Mouse (Mus musculus) liver, embryonic 14.5 days (tissue): ENCODE measurements around the gene Fxr1. TPM values are rescaled to one million over a fixed set of nuclear protein-coding genes. Genes with fewer than 3 reads are reported as not detected.

Experiments used
- ATAC-seq: fragments of 200-750 bp; cut with Nextera tagmentation; 2 replicates; pipeline ENCODE4 v1.8.0; 2017; ENCODE audit warnings: moderate number of reproducible peaks, mild to moderate bottlenecking, moderate library complexity; ENCODE audit not compliant: insufficient read depth
- DNase-seq, 3 experiments: peaks; one replicate each; pipeline ENCODE4 v3.0.0-alpha.2; 2012 to 2013; ENCODE audit warnings: low read depth in 3 of 3, low spot score in 3 of 3
- H3K27ac ChIP-seq: fragments of 300-500 bp; sonication (generic); 2 replicates; pipeline ENCODE4 v1.5.1; 2014; ENCODE audit warnings: moderate library complexity, mild to moderate bottlenecking, control low read depth, inconsistent platforms
- H3K27me3 ChIP-seq: fragments of 300-500 bp; sonication (generic); 2 replicates; pipeline ENCODE4 v1.6.1; 2014; ENCODE audit warnings: mild to moderate bottlenecking, low read length, moderate library complexity; ENCODE audit not compliant: control insufficient read depth, insufficient read depth
- H3K36me3 ChIP-seq: fragments of 300-500 bp; sonication (generic); replicated peaks from 2 replicates; pipeline ENCODE4 v1.6.1; 2014; ENCODE audit warnings: low read depth; ENCODE audit not compliant: control insufficient read depth, insufficient read depth
- H3K4me1 ChIP-seq, 2 experiments: fragments of 200-500 bp in 1 of 2; fragments of 300-500 bp in 1 of 2; sonication (generic) in 1 of 2; replicated peaks; 2 replicates each; pipeline ENCODE4 v1.6.1; 2012 to 2014; ENCODE audit warnings: antibody characterized with exemption in 1 of 2, inconsistent platforms in 1 of 2, low read length in 1 of 2; ENCODE audit not compliant: control insufficient read depth in 2 of 2, insufficient read depth in 2 of 2
- H3K4me2 ChIP-seq: fragments of 300-500 bp; sonication (generic); 2 replicates; pipeline ENCODE4 v1.6.1; 2014; ENCODE audit warnings: low read depth, mild to moderate bottlenecking, control low read depth, moderate library complexity
- H3K4me3 ChIP-seq, 2 experiments: fragments of 200-500 bp in 1 of 2; fragments of 300-500 bp in 1 of 2; sonication (generic) in 1 of 2; 2 replicates each; pipeline ENCODE4 v1.5.1; 2012 to 2014; ENCODE audit warnings: low read depth in 2 of 2, low read length in 2 of 2, mild to moderate bottlenecking in 2 of 2, control low read depth in 1 of 2, inconsistent platforms in 1 of 2, moderate library complexity in 1 of 2; ENCODE audit not compliant: insufficient read depth in 1 of 2
- H3K9ac ChIP-seq: fragments of 300-500 bp; sonication (generic); replicated peaks from 2 replicates; pipeline ENCODE4 v1.6.1; 2014; ENCODE audit warnings: mild to moderate bottlenecking, control low read depth, moderate library complexity
- H3K9me3 ChIP-seq: fragments of 300-500 bp; sonication (generic); 2 replicates; pipeline ENCODE4 v1.6.1; 2016; ENCODE audit warnings: low read length, mixed read lengths; ENCODE audit not compliant: control insufficient read depth
- CTCF ChIP-seq: IDR thresholded peaks from 2 replicates; pipeline ENCODE4 v1.5.1; 2016; ENCODE audit warnings: antibody characterized with exemption, low read depth, control low read depth
- EP300 ChIP-seq: IDR thresholded peaks from 2 replicates; pipeline ENCODE4 v1.6.1; 2016; ENCODE audit warnings: antibody characterized with exemption, low read depth
- WGBS: fragments of 180-500 bp; shearing (Covaris S2); extraction: QIAGEN DNeasy Blood & Tissue Kit; methylation state at CpG from one replicate; pipeline ENCODE4 v1.1.7; 2014; ENCODE audit not compliant: insufficient replicate concordance; 5-methylcytosine and 5-hydroxymethylcytosine counted together
- polyA plus RNA-seq, 2 experiments: library from polyadenylated mRNA; depleted of rRNA in 1 of 2; stranded (reverse) in 1 of 2; unstranded in 1 of 2; fragments of >200 nt; fragmentation: Nextera tagmentation in 1 of 2; extraction: Ambion mirVana in 1 of 2; gene quantifications; 2 replicates each; pipeline versions ENCODE4 v1.2.1 to v1.2.3; 2012 to 2014

The Fxr1 gene
- polyA plus RNA-seq, 2 experiments = 25.8 to 26.8 TPM

GRCm38 (mm10) chr3:34119869-34120268 is 100.1 kb downstream of the Fxr1 start:
- Histone ChIP-seq H3K9me3 (no peaks in the 10 kb centered on the region), H3K36me3 (no peaks in the 10 kb centered on the region), H3K4me3 (no peak overlapping the region), H3K9ac (no peak overlapping the region), H3K27me3 (no peaks in the 10 kb centered on the region), H3K4me2 (no peak overlapping the region), H3K27ac (no peak overlapping the region), H3K4me1 (no peaks in the 10 kb centered on the region)
- no peak for DNase-seq
- no peak for ATAC-seq
- no peak for TF ChIP-seq EP300
- no peak for TF ChIP-seq CTCF
- 57% methylated on average over 4 of the region's 4 CpGs for WGBS

Other genes with a start within 250 kb of the Fxr1 start
- 5.6 and 10.2 TPM in 2 replicates for gene Ttc14, start 220.1 kb upstream of the Fxr1 start, polyA plus RNA-seq (2012; rRNA removed)
- gene Ttc14, start 220.1 kb upstream of the Fxr1 start, polyA plus RNA-seq (2014; fragmentation: Nextera tagmentation; extraction: Ambion mirVana) = 23.6 and 26.2 TPM in 2 replicates
- 0.06 and 0.17 TPM in 2 replicates for gene Ccdc39, start 175.6 kb upstream of the Fxr1 start, polyA plus RNA-seq (2012; rRNA removed)
- 0.09 TPM in 2 replicates for gene Ccdc39, start 175.6 kb upstream of the Fxr1 start, polyA plus RNA-seq (2014; fragmentation: Nextera tagmentation; extraction: Ambion mirVana)
- 55.7 and 73.1 TPM in 2 replicates for gene Dnajc19, start 61.4 kb downstream of the Fxr1 start, polyA plus RNA-seq (2012; rRNA removed)
- gene Dnajc19, start 61.4 kb downstream of the Fxr1 start, polyA plus RNA-seq (2014; fragmentation: Nextera tagmentation; extraction: Ambion mirVana) = 193 and 209 TPM in 2 replicates